Mouse (Mus musculus) brain, embryonic 14.5 days (tissue): ENCODE measurements around the gene Vdr. TPM values are rescaled to one million over a fixed set of nuclear protein-coding genes. Genes with fewer than 3 reads are reported as not detected.

Experiments
- DNase-seq: peaks from one replicate; pipeline ENCODE4 v3.0.0-alpha.2; 2011; ENCODE audit warnings: low read depth
- CTCF ChIP-seq: fragments of 200-500 bp; IDR thresholded peaks from 2 replicates; pipeline ENCODE4 v1.5.1; 2012; ENCODE audit warnings: inconsistent platforms, mild to moderate bottlenecking, moderate library complexity, borderline replicate concordance; ENCODE audit not compliant: insufficient read depth, insufficient read length; ENCODE audit errors: extremely low read depth
- POLR2A ChIP-seq: fragments of 200-500 bp; IDR thresholded peaks from 2 replicates; pipeline ENCODE4 v1.6.1; 2012; ENCODE audit warnings: mild to moderate bottlenecking, inconsistent platforms, borderline replicate concordance; ENCODE audit not compliant: poor library complexity, insufficient read depth, insufficient read length, severe bottlenecking; ENCODE audit errors: extremely low read depth
- polyA plus RNA-seq: library from polyadenylated mRNA; depleted of rRNA; stranded (reverse); fragments of >200 nt; gene quantifications from 2 replicates; pipeline ENCODE4 v1.2.3, GENCODE M21; 2012

The Vdr gene
- polyA plus RNA-seq, 1 experiment: 0.25 TPM

- no peak for DNase-seq
- TF ChIP-seq CTCF (no peak), POLR2A (no peak)
Measured at GRCm38 (mm10) chr15:97900336-97900912, 10.0 kb downstream of the Vdr start.

GRCm38 (mm10) chr15:97899714-97900113, 10.7 kb downstream of the Vdr start:
- peak; percentile 12 for DNase-seq
- no peak for TF ChIP-seq POLR2A
- no peak for TF ChIP-seq CTCF

GRCm38 (mm10) chr15:97898791-97899190, 11.6 kb downstream of the Vdr start:
- DNase-seq: no peak
- TF ChIP-seq CTCF (no peak), POLR2A (no peak)

- peak; percentile 24 for DNase-seq
Measured at GRCm38 (mm10) chr15:97896861-97897654, 13.4 kb downstream of the Vdr start.

GRCm38 (mm10) chr15:97896347-97896746, 14.1 kb downstream of the Vdr start:
- TF ChIP-seq POLR2A (no peak), CTCF (no peak)
- no peak for DNase-seq

More at GRCm38 (mm10) chr15:97896861-97897654, 13.4 kb downstream of the Vdr start:
- TF ChIP-seq CTCF (no peak), POLR2A (no peak)

- no peak for TF ChIP-seq POLR2A
- no peak for TF ChIP-seq CTCF
- peak; percentile 44 for DNase-seq
Measured at GRCm38 (mm10) chr15:97895847-97896246, 14.6 kb downstream of the Vdr start.

- TF ChIP-seq CTCF: no peak
- no peak for TF ChIP-seq POLR2A
- no peak for DNase-seq
Measured at GRCm38 (mm10) chr15:97892506-97892905, 17.9 kb downstream of the Vdr start.

- TF ChIP-seq CTCF: no peak
- no peak for TF ChIP-seq POLR2A
Measured at GRCm38 (mm10) chr15:97890450-97890849, 20.0 kb downstream of the Vdr start.

GRCm38 (mm10) chr15:97890017-97890416, 20.4 kb downstream of the Vdr start:
- DNase-seq: peak; percentile 29
- TF ChIP-seq CTCF: no peak
- no peak for TF ChIP-seq POLR2A

More at GRCm38 (mm10) chr15:97890450-97890849, 20.0 kb downstream of the Vdr start:
- DNase-seq: no peak

GRCm38 (mm10) chr15:97887541-97888016, 22.9 kb downstream of the Vdr start:
- no peak for DNase-seq

GRCm38 (mm10) chr15:97881423-97881822, 29.0 kb downstream of the Vdr start:
- DNase-seq: no peak
- no peak for TF ChIP-seq POLR2A
- no peak for TF ChIP-seq CTCF

More at GRCm38 (mm10) chr15:97887541-97888016, 22.9 kb downstream of the Vdr start:
- TF ChIP-seq POLR2A (no peak), CTCF (no peak)
